Mouse (Mus musculus) ES-E14 (cell line): ENCODE results near the gene Tac2. TPM values are rescaled to one million over a fixed set of nuclear protein-coding genes. Genes with fewer than 3 reads are reported as not detected.

Experiments
- DNase-seq: peaks from one replicate; pipeline ENCODE4 v3.0.0-alpha.2; 2013; ENCODE audit warnings: low read depth, low spot score
- H3K27ac ChIP-seq: 2 replicates; pipeline ENCODE4 v1.5.1; 2012; ENCODE audit warnings: low read depth, mild to moderate bottlenecking, low read length, moderate library complexity, mixed read lengths; ENCODE audit not compliant: poor library complexity, insufficient read depth, severe bottlenecking
- H3K36me3 ChIP-seq: 2 replicates; pipeline ENCODE4 v1.6.1; 2012; ENCODE audit warnings: mild to moderate bottlenecking, low read length, moderate library complexity, mixed read lengths; ENCODE audit not compliant: control insufficient read depth, poor library complexity, insufficient read depth, severe bottlenecking
- H3K4me1 ChIP-seq, 2 experiments: fragments of 150-350 bp in 1 of 2; sonication (generic) in 1 of 2; 2 replicates each; pipeline ENCODE4 v1.6.1; 2012; ENCODE audit warnings: low read length in 2 of 2, mild to moderate bottlenecking in 1 of 2, mixed read lengths in 1 of 2; ENCODE audit not compliant: control insufficient read depth in 2 of 2, insufficient read depth in 2 of 2, poor library complexity in 1 of 2
- H3K4me3 ChIP-seq, 2 experiments: fragments of 150-350 bp in 1 of 2; sonication (generic) in 1 of 2; 2 replicates each; pipeline ENCODE4 v1.5.1; 2012; ENCODE audit warnings: low read length in 2 of 2, low read depth in 1 of 2, mild to moderate bottlenecking in 1 of 2, mixed read lengths in 1 of 2; ENCODE audit not compliant: insufficient read depth in 1 of 2, poor library complexity in 1 of 2, severe bottlenecking in 1 of 2
- H3K9ac ChIP-seq: 2 replicates; pipeline ENCODE4 v1.6.1; 2012; ENCODE audit warnings: low read depth, mild to moderate bottlenecking, low read length, mixed read lengths; ENCODE audit not compliant: poor library complexity, insufficient read depth, severe bottlenecking
- H3K9me3 ChIP-seq: fragments of 150-350 bp; sonication (generic); 2 replicates; pipeline ENCODE4 v1.6.1; 2012; ENCODE audit warnings: low read depth, mild to moderate bottlenecking, low read length; ENCODE audit not compliant: control insufficient read depth, insufficient read depth
- CHD2 ChIP-seq: IDR thresholded peaks from 2 replicates; pipeline ENCODE4 v1.6.1; 2014; ENCODE audit warnings: mild to moderate bottlenecking, low read depth, low read length, inconsistent platforms
- HCFC1 ChIP-seq: IDR thresholded peaks from 2 replicates; pipeline ENCODE4 v1.6.1; 2012; ENCODE audit warnings: low read length, inconsistent platforms, borderline replicate concordance; ENCODE audit not compliant: insufficient read depth
- MAFK ChIP-seq: IDR thresholded peaks from 2 replicates; pipeline ENCODE4 v1.6.1; 2014; ENCODE audit warnings: mild to moderate bottlenecking, low read depth, low read length, inconsistent platforms; ENCODE audit not compliant: insufficient read depth
- ZC3H11A ChIP-seq: IDR thresholded peaks from 2 replicates; pipeline ENCODE4 v1.6.1; 2012; ENCODE audit warnings: low read depth, mild to moderate bottlenecking, inconsistent platforms, low read length, borderline replicate concordance
- ZNF384 ChIP-seq: IDR thresholded peaks from 2 replicates; pipeline ENCODE4 v1.6.1; 2012; ENCODE audit warnings: low read depth, low read length, inconsistent platforms
- in situ Hi-C, 2 experiments: fragments of 600-800 bp; cut with MboI; formaldehyde crosslinking; loops; one replicate each; pipeline ENCODE4 v1.15.1; 2025; ENCODE audit warnings: low sequenced_read_pairs in 2 of 2, inconsistent platforms in 1 of 2; ENCODE audit not compliant: unreplicated experiment in 2 of 2
- total RNA-seq: library from RNA; depleted of rRNA; stranded (reverse); fragments of 300-350 nt; gene quantifications from 2 replicates; pipeline ENCODE4 v1.2.3, GENCODE M21; 2012

Gene Tac2
- total RNA-seq, 1 experiment, result 0.45 TPM

DNA sequence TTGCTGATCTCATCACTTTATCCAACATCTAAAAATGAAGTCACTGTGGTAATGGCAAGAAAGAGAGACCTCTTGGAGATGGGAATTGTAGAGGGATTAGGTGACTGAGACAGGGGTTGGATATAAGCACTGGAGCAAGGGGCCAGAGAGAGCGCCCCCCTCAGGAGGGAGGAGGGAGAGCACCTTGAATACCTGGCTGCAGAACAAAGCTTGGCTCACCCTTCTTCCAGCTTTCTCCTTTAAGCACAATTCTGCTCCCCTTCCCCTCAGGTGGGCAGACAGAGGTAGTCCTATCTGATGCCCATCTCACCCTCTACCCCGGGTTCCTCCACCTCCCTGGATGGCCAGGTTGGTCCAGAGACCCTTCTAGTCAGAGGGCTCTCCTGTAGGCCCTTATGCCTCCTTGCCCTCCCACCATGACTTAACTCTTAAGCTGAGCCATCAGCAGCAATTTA lies 19.5 kb upstream of the Tac2 start, which contains the start of gene Myo1a:
Myo1a (plus strand) TSS at position 405 of the 455 bp plus-strand sequence.
- H3K9me3 ChIP-seq, result no peaks in the 10 kb centered on the region
- no peak within 1 kb of the TSS for H3K9ac ChIP-seq
- in situ Hi-C loops, result no loop called here
- H3K36me3 ChIP-seq, result no peaks in the 10 kb centered on the region
- no peak for TF ChIP-seq ZNF384
- peak; percentile 79; the same call in 1 of the 2 replicates for TF ChIP-seq MAFK
- no peak for TF ChIP-seq ZC3H11A
- TF ChIP-seq CHD2, result no peak
- TF ChIP-seq HCFC1, result no peak
- H3K27ac ChIP-seq, result no peak within 1 kb of the TSS
- H3K4me3 ChIP-seq, result no peak within 1 kb of the TSS
- peaks cover 0 to 11% of the 10 kb centered on the region in 2 experiments; a peak in 2 of 4 replicates for H3K4me1 ChIP-seq
- DNase-seq, result no peak

- in situ Hi-C loops, result no loop called here
- peaks cover 0 to 13% of the 10 kb centered on the region in 2 experiments; a peak in 2 of 4 replicates for H3K4me1 ChIP-seq
- no peak overlapping the region for H3K27ac ChIP-seq
- no peak overlapping the region for H3K4me3 ChIP-seq
- TF ChIP-seq ZC3H11A (no peak), HCFC1 (no peak), ZNF384 (no peak), MAFK (no peak), CHD2 (no peak)
- H3K9ac ChIP-seq, result no peak overlapping the region
- no peak for DNase-seq
- H3K36me3 ChIP-seq, result no peaks in the 10 kb centered on the region
- no peaks in the 10 kb centered on the region for H3K9me3 ChIP-seq
These were observed 18.5 kb upstream of the Tac2 start for GRCm38 (mm10) chr10:127705783-127706182.

DNA sequence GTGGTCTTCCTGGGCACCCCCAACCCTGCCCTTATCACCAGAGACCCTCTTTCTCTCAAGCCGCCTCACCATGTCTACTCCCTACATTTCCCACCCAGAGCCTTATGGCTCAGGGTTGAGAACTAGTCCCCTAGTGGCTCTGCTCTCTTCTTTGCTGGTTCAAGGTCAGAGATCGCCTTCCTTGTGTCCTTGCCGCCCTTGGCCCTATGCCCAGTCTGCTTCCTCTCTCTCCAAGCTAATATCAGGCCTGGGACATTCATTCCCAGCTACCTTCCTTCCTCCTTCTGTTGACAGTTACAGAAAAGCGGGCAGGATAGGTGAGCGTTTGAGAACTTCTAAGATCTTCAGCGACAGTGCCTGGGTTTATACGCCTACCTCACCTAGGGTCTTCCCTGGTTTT lies 16.6 kb upstream of the Tac2 start:
- Histone ChIP-seq H3K9ac (no peak overlapping the region), H3K4me1 (peaks cover 0 to 13% of the 10 kb centered on the region in 2 experiments; a peak in 2 of 4 replicates), H3K27ac (no peak overlapping the region), H3K9me3 (no peaks in the 10 kb centered on the region), H3K36me3 (no peaks in the 10 kb centered on the region), H3K4me3 (no peak overlapping the region)
- DNase-seq, result no peak
- TF ChIP-seq MAFK, result no peak
- TF ChIP-seq ZNF384, result no peak
- no peak for TF ChIP-seq ZC3H11A
- no peak for TF ChIP-seq HCFC1
- no peak for TF ChIP-seq CHD2
- in situ Hi-C loops, result no loop called here

- TF ChIP-seq CHD2 (no peak), ZNF384 (no peak), ZC3H11A (no peak), MAFK (no peak), HCFC1 (no peak)
- in situ Hi-C loops, result no loop called here
- Histone ChIP-seq H3K4me1 (peaks cover 0 to 13% of the 10 kb centered on the region in 2 experiments; a peak in 2 of 4 replicates), H3K9me3 (no peaks in the 10 kb centered on the region), H3K9ac (no peak overlapping the region), H3K27ac (no peak overlapping the region), H3K36me3 (no peaks in the 10 kb centered on the region), H3K4me3 (no peak overlapping the region)
- no peak for DNase-seq
These were observed 15.4 kb upstream of the Tac2 start for GRCm38 (mm10) chr10:127708850-127709370.

DNA sequence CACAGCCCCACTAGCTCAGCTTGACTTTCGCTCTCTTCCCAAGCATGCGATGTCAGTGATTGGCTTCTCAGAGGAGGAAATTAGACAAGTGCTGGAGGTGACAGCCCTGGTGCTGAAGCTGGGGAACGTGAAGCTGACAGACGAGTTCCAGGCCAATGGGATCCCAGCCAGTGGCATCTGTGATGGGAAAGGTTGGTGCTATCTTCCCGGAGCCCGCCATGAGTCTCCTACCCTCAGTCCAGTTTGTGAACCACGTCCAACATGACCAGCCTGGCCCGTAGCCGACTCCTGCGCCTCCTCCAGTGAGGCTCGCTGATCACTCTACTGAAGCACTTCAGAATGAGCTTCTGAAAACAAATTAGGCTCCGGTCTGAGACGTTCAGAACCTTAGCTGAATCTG lies 13.9 kb upstream of the Tac2 start:
- Histone ChIP-seq H3K9ac (no peak overlapping the region), H3K4me3 (no peak overlapping the region), H3K9me3 (no peaks in the 10 kb centered on the region), H3K27ac (no peak overlapping the region), H3K4me1 (peaks cover 0 to 13% of the 10 kb centered on the region in 2 experiments; a peak in 2 of 4 replicates), H3K36me3 (no peaks in the 10 kb centered on the region)
- in situ Hi-C loops, result no loop called here
- TF ChIP-seq MAFK (no peak), ZNF384 (no peak), CHD2 (no peak), HCFC1 (no peak), ZC3H11A (no peak)
- DNase-seq, result no peak
